Mouse (Mus musculus) kidney, embryonic 16.5 days (tissue): ENCODE data around the gene Abce1. TPM values are rescaled to one million over a fixed set of nuclear protein-coding genes. Genes with fewer than 3 reads are reported as not detected.
A peak's percentile ranks its signal among the peaks of the same experiment; 100 is the strongest.

Experiments
- ATAC-seq: fragments of 200-750 bp; cut with Nextera tagmentation; 2 replicates; pipeline ENCODE4 v1.8.0; 2017; ENCODE audit warnings: moderate TSS enrichment; ENCODE audit not compliant: low FRiP score, low TSS enrichment
- H3K27ac ChIP-seq: fragments of 300-500 bp; sonication (generic); 2 replicates; pipeline ENCODE4 v1.5.1; 2014; ENCODE audit warnings: low read length
- H3K27me3 ChIP-seq: fragments of 300-500 bp; sonication (generic); 2 replicates; pipeline ENCODE4 v1.6.1; 2014; ENCODE audit warnings: low read length, control low read depth, mixed read lengths; ENCODE audit not compliant: insufficient read depth
- H3K36me3 ChIP-seq: fragments of 300-500 bp; sonication (generic); 2 replicates; pipeline ENCODE4 v1.6.1; 2014; ENCODE audit warnings: low read length, control low read depth, mixed read lengths; ENCODE audit not compliant: insufficient read depth
- H3K4me1 ChIP-seq: fragments of 300-500 bp; sonication (generic); 2 replicates; pipeline ENCODE4 v1.6.1; 2014; ENCODE audit warnings: low read length, control low read depth, mixed read lengths; ENCODE audit not compliant: insufficient read depth
- H3K4me2 ChIP-seq: fragments of 300-500 bp; sonication (generic); replicated peaks from 2 replicates; pipeline ENCODE4 v1.6.1; 2014; ENCODE audit warnings: low read depth, low read length
- H3K4me3 ChIP-seq: fragments of 300-500 bp; sonication (generic); 2 replicates; pipeline ENCODE4 v1.5.1; 2014; ENCODE audit warnings: mild to moderate bottlenecking, low read length
- H3K9ac ChIP-seq: fragments of 300-500 bp; sonication (generic); replicated peaks from 2 replicates; pipeline ENCODE4 v1.6.1; 2014; ENCODE audit warnings: low read length
- H3K9me3 ChIP-seq: fragments of 300-500 bp; sonication (generic); 2 replicates; pipeline ENCODE4 v1.6.1; 2016; ENCODE audit warnings: low read length, control low read depth
- WGBS: fragments of 180-500 bp; shearing (Covaris S2); extraction: QIAGEN DNeasy Blood & Tissue Kit; methylation state at CpG from one replicate; pipeline ENCODE4 v1.1.7; 2014; 5-methylcytosine and 5-hydroxymethylcytosine counted together
- polyA plus RNA-seq: library from polyadenylated mRNA; unstranded; fragments of >200 nt; fragmentation: Nextera tagmentation; extraction: Ambion mirVana; gene quantifications from 2 replicates; pipeline ENCODE4 v1.2.1, GENCODE M21; 2015

Abce1 gene
- polyA plus RNA-seq, 1 experiment from 2014 or later, result 105 TPM

GRCm38 (mm10) chr8:79650158-79650814, 61.3 kb downstream of the Abce1 start:
- Histone ChIP-seq H3K9me3 (no peaks in the 10 kb centered on the region), H3K4me2 (no peak overlapping the region), H3K9ac (no peak overlapping the region), H3K4me3 (no peak overlapping the region), H3K27me3 (no peaks in the 10 kb centered on the region), H3K27ac (no peak overlapping the region), H3K4me1 (no peaks in the 10 kb centered on the region), H3K36me3 (peaks cover 37% of the 10 kb centered on the region)
- WGBS, result 83% methylated on average over 1 of the region's 1 CpGs
- ATAC-seq, result no peak

- no peak for ATAC-seq
- H3K4me1 ChIP-seq, result no peaks in the 10 kb centered on the region
- H3K27me3 ChIP-seq, result no peaks in the 10 kb centered on the region
- H3K4me2 ChIP-seq, result no peak overlapping the region
- H3K36me3 ChIP-seq, result peaks cover 34% of the 10 kb centered on the region
- WGBS, result 93% methylated on average over 4 of the region's 4 CpGs
- H3K4me3 ChIP-seq, result no peak overlapping the region
- no peaks in the 10 kb centered on the region for H3K9me3 ChIP-seq
- no peak overlapping the region for H3K27ac ChIP-seq
- no peak overlapping the region for H3K9ac ChIP-seq
Observed at GRCm38 (mm10) chr8:79649569-79649968, 62.0 kb downstream of the Abce1 start.

GRCm38 (mm10) chr8:79641119-79641518, 70.4 kb downstream of the Abce1 start:
- H3K27me3 ChIP-seq, result no peaks in the 10 kb centered on the region
- H3K4me1 ChIP-seq, result peaks cover 28% of the 10 kb centered on the region
- H3K36me3 ChIP-seq, result peaks cover 10% of the 10 kb centered on the region; the same call in 1 of the 2 replicates
- no peak overlapping the region for H3K27ac ChIP-seq
- no peaks in the 10 kb centered on the region for H3K9me3 ChIP-seq
- H3K4me2 ChIP-seq, result peak overlapping the region; percentile 75
- WGBS, result 6% methylated on average over 1 of the region's 1 CpGs
- H3K9ac ChIP-seq, result peak overlapping the region; percentile 89
- no peak for ATAC-seq
- peak overlapping the region; percentile 73 for H3K4me3 ChIP-seq

- peak; percentile 76 for ATAC-seq
- 0% methylated on average over 88 of the region's 103 CpGs for WGBS
- H3K27me3 ChIP-seq, result no peaks in the 10 kb centered on the region
- peaks cover 5% of the 10 kb centered on the region; the same call in 1 of the 2 replicates for H3K36me3 ChIP-seq
- H3K4me2 ChIP-seq, result peak within 1 kb of the TSS; percentile 80
- peak within 1 kb of the TSS; percentile 97 for H3K27ac ChIP-seq
- H3K4me3 ChIP-seq, result peak within 1 kb of the TSS; percentile 73
- peaks cover 4% of the 10 kb centered on the region; the same call in 1 of the 2 replicates for H3K9me3 ChIP-seq
- H3K4me1 ChIP-seq, result peaks cover 28% of the 10 kb centered on the region
- H3K9ac ChIP-seq, result peak within 1 kb of the TSS; percentile 89
Observed at GRCm38 (mm10) chr8:79639586-79640451, 71.7 kb downstream of the Abce1 start, which contains the start of gene Otud4. Gene Otud4, plus strand, starts transcription at chr8:79639618.

GRCm38 (mm10) chr8:79638707-79639549, 72.6 kb downstream of the Abce1 start:
- Histone ChIP-seq H3K27me3 (no peaks in the 10 kb centered on the region), H3K9me3 (peaks cover 12% of the 10 kb centered on the region; the same call in 1 of the 2 replicates), H3K27ac (peak overlapping the region; percentile 97), H3K36me3 (peaks cover under 1% of the 10 kb centered on the region; the same call in 1 of the 2 replicates), H3K4me1 (peaks cover 28% of the 10 kb centered on the region), H3K4me2 (peak overlapping the region; percentile 80), H3K4me3 (peak overlapping the region; percentile 73), H3K9ac (peak overlapping the region; percentile 89)
- peak; percentile 99 for ATAC-seq
- under 1% methylated on average over 75 of the region's 77 CpGs for WGBS

GRCm38 (mm10) chr8:79638001-79638706, 73.4 kb downstream of the Abce1 start:
- peaks cover 26% of the 10 kb centered on the region for H3K4me1 ChIP-seq
- H3K9ac ChIP-seq, result peak overlapping the region; percentile 85
- peak overlapping the region; percentile 80 for H3K4me2 ChIP-seq
- H3K9me3 ChIP-seq, result peaks cover 12% of the 10 kb centered on the region; the same call in 1 of the 2 replicates
- WGBS, result 6% methylated on average over 11 of the region's 11 CpGs
- no peaks in the 10 kb centered on the region for H3K27me3 ChIP-seq
- no peak for ATAC-seq
- H3K27ac ChIP-seq, result peak overlapping the region; percentile 91; the same call in 1 of the 2 replicates
- H3K36me3 ChIP-seq, result no peaks in the 10 kb centered on the region
- peak overlapping the region; percentile 73 for H3K4me3 ChIP-seq

GRCm38 (mm10) chr8:79637237-79637636, 74.3 kb downstream of the Abce1 start:
- Histone ChIP-seq H3K4me2 (no peak overlapping the region), H3K27me3 (no peaks in the 10 kb centered on the region), H3K9me3 (peaks cover 12% of the 10 kb centered on the region; the same call in 1 of the 2 replicates), H3K4me1 (peaks cover 20% of the 10 kb centered on the region), H3K36me3 (no peaks in the 10 kb centered on the region), H3K27ac (no peak overlapping the region), H3K4me3 (no peak overlapping the region), H3K9ac (no peak overlapping the region)
- no peak for ATAC-seq
- 89% methylated on average over 3 of the region's 3 CpGs for WGBS

GRCm38 (mm10) chr8:79636151-79636550, 75.4 kb downstream of the Abce1 start:
- Histone ChIP-seq H3K4me2 (no peak overlapping the region), H3K4me1 (peaks cover 9% of the 10 kb centered on the region), H3K9ac (no peak overlapping the region), H3K27ac (no peak overlapping the region), H3K36me3 (no peaks in the 10 kb centered on the region), H3K4me3 (no peak overlapping the region), H3K27me3 (no peaks in the 10 kb centered on the region), H3K9me3 (peaks cover 12% of the 10 kb centered on the region; the same call in 1 of the 2 replicates)
- WGBS, result 64% methylated on average over 1 of the region's 1 CpGs
- ATAC-seq, result no peak

- Histone ChIP-seq H3K27me3 (no peaks in the 10 kb centered on the region), H3K4me3 (no peak overlapping the region), H3K9ac (no peak overlapping the region), H3K27ac (no peak overlapping the region), H3K4me1 (peaks cover 3% of the 10 kb centered on the region), H3K36me3 (no peaks in the 10 kb centered on the region), H3K4me2 (no peak overlapping the region), H3K9me3 (peaks cover 12% of the 10 kb centered on the region; the same call in 1 of the 2 replicates)
- 100% methylated on average over 1 of the region's 1 CpGs for whole genome bisulfite sequencing
- ATAC-seq, result no peak
Observed at GRCm38 (mm10) chr8:79635491-79635890, 76.0 kb downstream of the Abce1 start.
